Mouse (Mus musculus) C2C12 (cell line): ENCODE results near the gene Parvg.

ENCODE experiments used
- CEBPB ChIP-seq: IDR thresholded peaks from one replicate; pipeline ENCODE4 v1.6.1; 2011; ENCODE audit warnings: low read depth, mild to moderate bottlenecking, control low read depth, moderate library complexity
- CTCF ChIP-seq: IDR thresholded peaks from one replicate; pipeline ENCODE4 v1.5.1; 2011; ENCODE audit not compliant: control insufficient read depth, insufficient read depth, insufficient read length
- MYOD1 ChIP-seq: IDR thresholded peaks from one replicate; pipeline ENCODE4 v1.6.1; 2011; ENCODE audit warnings: low read depth; ENCODE audit not compliant: control insufficient read depth, insufficient read length
- USF1 ChIP-seq: IDR thresholded peaks from one replicate; pipeline ENCODE4 v1.6.1; 2011; ENCODE audit warnings: low read depth, mild to moderate bottlenecking, control low read depth, moderate library complexity

DNA sequence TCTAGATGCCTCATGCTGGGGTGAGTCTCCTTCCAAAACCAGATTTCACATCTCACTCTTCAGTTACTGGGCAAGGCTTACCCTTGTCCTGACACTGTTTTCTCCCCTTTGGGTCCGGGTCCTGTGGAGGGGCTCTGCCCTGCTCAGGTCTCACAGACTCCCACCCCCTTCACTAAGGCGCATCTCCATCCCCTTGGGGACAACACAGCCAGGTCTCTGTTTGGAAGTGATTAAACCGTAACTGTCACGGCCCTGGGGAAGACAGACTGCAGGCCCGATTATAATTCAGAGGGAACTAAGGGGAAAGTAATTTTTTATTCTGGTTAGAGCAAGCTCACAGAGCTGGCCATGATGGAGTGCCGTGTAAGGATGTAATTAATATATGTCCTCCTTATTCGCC lies 45.2 kb upstream of the Parvg start:
- TF ChIP-seq CTCF (no peak), MYOD1 (no peak), USF1 (no peak), CEBPB (no peak)
